Mouse (Mus musculus): Measurements from ENCODE around the gene Aff3.

Aff3 gene

DNA sequence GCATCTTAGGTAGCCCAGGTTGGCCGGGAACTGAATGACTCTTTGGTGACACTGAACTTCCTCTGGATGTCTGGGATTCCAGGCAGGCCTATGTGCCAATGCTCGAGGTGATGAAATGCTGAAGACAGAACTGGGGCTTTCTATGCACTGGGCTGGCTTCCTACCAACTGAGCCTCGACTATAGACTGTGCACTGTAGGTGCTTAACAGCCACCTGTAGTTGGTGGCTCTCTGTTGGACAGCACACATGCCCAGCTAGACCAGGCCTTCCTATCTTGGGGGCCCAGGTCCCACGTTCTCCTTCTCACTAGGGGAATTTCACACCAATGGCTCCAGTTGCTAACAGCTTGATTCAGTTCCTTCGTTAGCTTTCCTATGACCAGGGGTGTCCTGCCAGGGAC, 374.9 kb downstream of the Aff3 start:
- no peak for DNase-seq (ENCODE audit: low read depth, low spot score)

DNA sequence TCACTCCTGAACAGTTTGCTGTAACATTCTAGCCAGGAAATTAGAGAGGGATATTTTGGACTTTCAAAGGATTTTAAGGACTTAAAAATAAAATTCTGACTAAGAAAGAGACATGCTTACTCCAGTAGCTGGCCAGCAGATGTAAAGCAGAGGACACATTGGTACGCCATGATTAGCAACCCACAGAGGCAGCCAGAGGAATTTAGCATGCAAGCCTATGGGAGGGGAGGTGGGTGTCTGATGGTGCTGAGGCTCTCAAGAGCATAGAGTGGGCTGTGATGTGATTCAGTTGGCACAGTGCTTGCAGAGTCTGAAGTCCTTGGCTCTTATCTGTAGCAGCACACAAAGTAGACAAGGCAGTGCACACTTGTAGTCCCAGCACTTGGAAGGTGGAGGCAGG, 376.0 kb downstream of the Aff3 start:
- DNase-seq (ENCODE audit: low read depth, low spot score): no peak

DNA sequence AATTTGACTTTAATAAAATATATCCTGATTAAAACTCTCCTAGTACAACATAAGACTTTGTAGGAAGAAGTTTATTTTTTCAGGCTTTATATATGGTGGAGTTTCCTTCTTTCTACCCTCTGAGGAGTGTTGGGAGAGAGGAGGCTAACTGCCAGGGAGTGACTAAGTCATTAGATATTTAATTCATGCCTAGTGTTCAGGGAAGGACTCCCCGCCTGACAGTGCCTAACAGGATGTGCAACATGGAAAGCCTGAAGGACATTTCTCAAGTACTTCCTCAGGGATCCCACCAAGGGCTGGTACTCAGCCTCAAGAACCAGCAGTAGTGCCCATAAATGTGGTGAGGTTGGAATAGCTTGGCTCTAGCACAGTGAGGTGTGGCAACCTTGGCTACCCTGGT, 378.2 kb downstream of the Aff3 start:
- no peak for DNase-seq (ENCODE audit: low read depth, low spot score)

DNA sequence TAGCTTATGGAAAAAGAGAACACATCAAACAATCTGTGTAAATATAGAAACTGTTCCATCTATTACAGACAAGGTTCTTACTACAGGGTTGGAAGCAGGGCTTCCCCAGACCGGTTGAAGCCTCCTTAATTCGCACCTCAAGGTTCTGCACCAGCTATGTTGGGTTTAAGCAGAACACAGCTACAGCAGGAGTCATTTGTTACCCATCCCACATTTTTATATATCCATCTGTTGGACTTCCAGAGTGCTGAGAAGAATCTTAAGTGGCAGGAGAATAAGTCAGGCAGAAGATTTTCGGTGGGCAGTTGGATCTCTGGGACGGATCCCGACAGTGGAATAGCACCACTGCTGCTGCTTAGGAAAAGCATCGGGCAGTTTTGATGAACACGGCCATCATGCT, 384.2 kb downstream of the Aff3 start:
- no peak for DNase-seq (ENCODE audit: low read depth, low spot score)

DNA sequence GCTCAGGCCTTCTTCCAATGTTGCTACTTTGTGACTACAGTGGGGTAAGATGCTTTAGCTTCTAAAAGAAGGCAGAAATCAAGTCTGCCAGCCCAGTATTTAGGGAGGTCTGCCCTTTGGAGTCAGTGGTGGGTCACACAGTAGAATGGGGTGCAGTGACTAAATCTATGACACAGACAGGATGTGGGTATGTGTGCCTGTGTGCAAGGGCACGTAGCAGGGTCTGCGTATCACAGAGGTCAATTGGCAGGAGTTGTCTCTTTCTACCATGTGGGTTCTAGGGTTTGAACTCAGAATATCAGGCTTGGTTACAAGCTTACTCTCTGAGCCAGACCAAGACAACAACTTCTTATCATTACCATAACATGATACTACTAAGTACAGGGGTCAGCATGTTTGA, 393.4 kb downstream of the Aff3 start:
- DNase-seq (ENCODE audit: low read depth, low spot score): no peak

DNA sequence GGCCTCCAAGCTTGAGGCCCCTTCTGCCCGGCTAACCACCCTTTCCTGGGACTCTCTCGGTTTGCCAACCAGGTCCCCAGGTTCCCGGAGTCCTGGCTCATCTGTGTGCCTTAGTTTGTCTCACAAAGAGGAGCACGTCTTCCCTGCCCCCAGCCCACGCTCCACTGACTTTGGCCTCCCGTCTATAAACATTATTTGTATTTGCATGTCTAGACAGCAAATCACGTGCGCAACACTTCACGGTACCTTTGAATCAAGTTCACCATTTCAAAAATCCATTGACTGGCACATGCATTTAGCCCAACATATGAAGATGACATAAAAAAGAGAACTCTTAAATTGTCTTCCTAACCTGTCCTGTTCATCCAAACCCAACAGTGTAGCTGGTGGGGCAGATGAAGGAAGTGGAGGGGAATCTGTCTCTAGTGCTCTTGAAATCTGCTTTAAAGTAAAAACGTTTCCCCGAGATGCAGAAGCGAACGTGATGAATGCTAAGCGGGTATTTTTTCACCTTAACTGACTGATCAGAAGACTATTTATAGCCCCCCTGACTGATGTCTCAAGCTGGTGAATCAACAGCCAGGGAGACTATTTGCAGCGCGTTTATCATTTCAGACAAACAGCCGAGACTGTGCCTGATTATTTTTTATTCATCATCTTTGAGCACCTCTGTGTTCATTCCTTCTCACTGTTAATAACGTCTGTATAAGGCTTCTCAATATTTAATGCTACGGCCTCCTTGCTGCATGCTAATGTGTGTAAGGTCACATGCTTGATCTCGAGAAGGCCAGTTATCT, 396.3 kb downstream of the Aff3 start:
- DNase-seq (ENCODE audit: low read depth, low spot score): no peak

DNA sequence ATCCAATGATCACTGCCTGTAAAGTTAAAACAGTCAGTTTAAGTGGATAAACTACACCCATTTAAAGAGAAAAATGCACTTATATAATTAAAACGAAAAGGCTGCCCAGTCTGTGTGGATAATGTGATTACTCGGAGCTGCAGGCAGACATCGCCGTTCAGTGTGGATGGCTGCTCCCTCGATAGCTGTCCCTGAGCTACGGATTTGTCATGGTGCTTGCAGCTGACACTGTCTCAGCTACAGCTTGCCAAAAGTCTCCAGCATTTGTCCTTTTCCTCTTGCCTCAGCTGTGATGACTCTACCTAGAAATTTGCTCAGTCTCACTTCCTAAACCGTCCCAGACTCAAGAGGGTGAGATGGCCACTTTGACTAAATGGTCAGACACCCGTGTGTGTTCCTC, 401.5 kb downstream of the Aff3 start:
- DNase-seq (ENCODE audit: low read depth, low spot score): no peak

DNA sequence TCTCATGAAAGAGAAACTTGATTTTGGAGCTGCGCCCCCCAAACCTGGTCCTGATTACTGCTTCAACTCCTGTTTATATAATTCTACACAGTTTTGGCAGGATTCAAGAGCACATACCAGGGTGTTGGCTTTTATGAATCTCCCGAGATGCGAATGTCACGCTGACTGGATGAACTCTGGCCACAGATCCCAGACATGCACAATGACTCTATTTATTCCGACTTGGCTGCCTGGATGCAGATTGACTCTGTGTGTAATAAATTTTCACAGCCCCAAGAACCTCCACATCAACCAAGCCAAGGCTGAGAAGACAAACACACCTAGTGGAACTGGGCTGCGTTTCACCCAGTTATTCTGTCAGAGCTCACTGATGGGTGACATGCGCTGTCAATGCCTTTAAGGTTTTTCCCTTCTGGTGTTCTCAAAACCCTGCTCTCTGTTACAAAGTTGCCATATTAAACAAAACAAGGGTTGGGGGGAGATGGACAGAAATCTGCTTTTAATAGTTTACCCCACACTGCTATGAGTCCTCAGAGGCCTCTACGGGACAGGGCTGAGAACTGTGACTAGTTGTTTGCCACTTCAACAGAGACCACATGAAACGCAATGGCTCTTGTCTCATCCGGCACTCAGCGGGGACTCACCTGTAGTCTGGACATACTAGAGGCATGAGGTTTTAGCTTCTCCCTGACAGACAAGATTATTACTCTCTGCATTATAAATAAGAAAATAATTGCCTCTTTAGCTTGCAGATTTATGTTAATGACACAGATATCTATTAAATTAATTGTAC, 402.2 kb downstream of the Aff3 start:
- no peak for DNase-seq (ENCODE audit: low read depth, low spot score)

DNA sequence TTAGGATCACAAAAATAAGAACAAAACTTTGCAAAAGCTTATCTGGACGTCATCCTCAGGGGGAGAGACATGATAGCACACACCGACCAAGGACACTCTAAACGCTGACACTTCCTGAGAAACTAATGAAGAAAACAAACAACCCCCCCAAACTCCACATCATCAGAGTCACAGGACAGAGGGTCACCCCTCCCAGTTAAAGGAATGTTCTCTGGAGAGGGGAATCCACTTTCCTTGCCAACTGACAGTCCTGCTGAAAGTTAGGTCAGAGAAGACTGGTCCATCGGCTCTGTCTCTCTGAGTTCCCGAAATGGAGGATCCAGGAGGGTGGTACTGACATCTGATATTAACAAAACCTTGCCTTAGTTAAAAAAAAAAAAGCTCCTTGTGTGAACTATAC, 403.7 kb downstream of the Aff3 start:
- DNase-seq (ENCODE audit: low read depth, low spot score): no peak

DNA sequence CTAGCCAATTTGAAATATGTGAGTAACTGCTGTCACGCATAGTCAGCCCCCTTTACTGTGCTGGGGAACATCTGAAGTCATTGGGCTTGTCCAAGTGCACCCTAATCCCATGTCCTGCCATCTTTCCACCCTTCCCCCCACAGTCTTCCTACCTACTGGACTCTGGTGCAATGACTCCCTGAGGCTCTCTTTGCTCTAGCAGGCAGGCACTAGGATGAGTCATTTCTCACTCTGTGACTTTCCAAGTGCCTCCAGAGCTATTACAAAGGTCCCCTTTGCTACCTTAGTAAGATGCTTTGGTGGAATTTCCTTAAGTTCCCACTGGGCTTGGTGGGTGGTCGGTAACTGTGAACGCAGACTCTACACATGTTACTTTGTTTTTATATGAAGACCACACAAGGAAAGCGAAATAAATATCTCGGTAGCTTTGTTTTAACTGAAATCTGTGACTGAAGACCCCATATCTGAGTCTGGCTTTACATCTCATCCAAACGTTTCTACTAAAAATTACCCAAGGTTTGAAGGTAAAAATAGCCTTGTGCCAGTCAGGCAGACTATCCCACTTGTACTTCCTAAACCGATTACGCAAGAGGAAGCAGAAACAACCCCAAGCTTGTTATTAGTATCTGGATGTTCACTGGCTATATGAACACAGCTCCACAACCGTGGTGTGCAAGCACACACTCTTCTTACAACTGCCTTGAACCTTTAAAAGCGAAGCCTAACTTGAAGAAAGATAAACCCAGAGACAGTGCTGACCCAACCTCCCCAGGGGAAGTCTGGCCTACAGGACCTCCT, 405.0 kb downstream of the Aff3 start:
- no peak for DNase-seq (ENCODE audit: low read depth, low spot score)

DNA sequence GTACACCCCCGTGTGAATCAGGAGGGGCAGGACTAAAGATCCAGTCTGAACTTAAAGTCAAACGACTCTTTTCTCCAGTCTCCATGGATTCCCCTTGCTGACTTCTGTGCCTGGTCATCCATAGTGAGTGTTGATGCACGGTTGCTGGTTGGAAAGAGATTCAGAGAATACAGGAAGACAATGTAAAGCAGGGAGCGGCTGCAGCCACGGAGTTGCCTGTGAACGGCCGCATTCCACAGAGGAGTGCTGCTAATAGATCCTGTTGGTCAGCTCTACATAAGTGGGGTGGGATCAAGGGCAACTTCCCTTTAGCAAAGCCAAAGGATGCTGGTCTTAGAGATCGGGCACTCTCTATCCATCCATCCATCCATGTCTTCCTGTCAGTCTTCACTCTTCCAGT, 410.3 kb downstream of the Aff3 start:
- no peak for DNase-seq (ENCODE audit: low read depth, low spot score)

DNA sequence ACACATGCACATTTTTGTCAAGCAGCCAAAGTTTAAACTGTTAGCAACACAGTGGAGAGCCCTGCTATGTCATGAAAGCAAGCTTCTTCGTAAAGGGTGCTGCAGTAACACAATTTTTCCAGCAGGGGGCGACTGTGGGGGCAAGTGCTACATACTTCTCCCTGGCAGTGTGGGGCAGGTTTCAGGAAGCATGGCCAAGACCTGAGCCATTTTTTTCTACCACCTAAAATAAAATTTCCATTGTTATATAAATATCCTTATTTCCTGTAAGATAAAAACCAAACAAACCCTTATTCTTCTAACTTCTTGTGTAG, 412.0 kb downstream of the Aff3 start:
- no peak for DNase-seq (ENCODE audit: low read depth, low spot score)

DNA sequence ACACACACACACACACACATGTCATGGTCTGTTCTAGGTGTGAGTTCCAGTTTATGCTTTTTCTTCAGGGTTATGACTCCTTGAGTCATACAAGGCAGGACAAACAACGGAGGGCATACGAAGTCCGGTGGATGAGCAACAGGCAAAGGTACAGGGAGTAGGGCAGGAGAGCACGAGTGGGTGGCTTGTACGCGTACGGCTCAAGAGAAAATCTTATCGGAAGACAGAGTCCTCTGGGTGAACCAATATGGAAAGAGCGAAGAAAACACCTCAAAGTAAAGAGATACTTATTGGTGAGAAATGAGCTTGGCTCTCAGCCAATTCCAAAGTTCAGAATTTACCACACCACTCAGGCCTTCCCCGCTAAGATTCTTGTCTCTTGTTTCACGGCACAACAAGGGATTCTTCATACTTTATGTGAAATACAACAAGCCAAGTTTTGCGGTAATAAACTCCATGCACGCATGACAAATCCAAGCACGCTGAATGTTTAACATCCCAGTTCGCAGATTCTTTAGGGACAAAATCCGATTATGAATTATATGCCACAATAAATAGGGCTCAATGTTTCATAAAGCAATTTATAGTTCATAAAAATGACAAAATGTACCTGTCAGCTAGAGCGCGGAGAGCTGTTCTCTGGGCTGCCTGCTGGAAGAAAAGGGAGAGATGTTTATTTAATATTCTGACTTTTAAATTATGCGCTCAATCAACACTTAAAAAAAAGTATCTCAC, 412.6 kb downstream of the Aff3 start:
- DNase-seq (ENCODE audit: low read depth, low spot score): no peak

DNA sequence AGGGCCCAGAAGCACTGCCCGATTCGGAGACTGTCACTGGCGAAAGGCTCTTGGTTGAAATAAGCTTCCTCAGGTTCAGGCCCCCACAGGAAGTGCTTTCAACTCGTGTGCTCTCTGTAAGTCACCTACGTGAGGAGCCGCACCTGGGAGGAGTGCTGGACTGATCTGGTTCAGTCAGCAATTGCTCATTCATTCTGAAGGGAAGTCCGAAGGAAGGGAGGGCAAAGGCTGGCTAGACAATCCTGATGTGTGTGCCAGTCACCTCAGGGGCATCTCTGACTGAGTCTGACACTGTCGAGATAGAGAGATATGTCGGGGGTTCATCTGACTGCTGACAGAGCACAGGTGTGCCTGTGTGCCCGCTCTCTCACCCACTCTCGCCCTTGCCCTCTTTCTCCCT, 413.3 kb downstream of the Aff3 start:
- no peak for DNase-seq (ENCODE audit: low read depth, low spot score)

DNA sequence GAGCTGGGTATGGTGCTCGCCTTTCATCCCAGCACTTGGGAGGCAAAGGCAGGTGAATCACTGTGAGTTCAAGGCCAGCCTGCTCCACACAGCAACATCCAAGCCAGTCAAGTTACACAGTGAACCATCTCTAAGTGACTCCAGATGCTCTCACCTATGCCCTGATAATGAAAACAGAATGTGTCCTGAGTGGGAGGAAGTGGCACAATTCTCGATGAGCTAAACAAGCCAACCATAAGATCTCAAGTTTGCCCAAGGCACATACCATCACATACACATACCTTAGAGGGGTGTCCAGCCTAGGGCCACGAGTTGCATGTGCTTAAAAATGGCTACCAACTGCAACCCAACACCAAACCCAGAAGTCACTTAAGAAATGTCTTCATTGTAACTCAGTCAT, 414.5 kb downstream of the Aff3 start:
- DNase-seq (ENCODE audit: low read depth, low spot score): no peak

DNA sequence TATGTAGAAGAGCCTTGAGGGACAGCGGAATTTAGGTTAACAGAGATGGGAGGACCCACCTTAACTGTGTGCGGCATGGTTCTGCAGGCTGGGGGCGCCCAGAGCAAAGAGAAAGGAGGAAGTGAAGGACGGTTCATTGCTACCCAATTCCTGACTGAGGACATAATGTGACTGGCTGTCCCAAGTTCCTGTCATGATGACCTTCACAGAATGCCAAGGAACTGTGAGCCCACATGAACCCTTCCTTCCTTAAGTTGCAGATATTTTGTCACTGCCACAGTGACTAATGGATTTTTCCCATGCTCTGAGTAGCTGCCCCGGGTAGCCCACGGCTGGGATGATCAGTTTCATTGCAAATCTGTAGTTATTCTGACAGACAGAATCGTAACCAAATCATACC, 415.2 kb downstream of the Aff3 start:
- no peak for DNase-seq (ENCODE audit: low read depth, low spot score)

DNA sequence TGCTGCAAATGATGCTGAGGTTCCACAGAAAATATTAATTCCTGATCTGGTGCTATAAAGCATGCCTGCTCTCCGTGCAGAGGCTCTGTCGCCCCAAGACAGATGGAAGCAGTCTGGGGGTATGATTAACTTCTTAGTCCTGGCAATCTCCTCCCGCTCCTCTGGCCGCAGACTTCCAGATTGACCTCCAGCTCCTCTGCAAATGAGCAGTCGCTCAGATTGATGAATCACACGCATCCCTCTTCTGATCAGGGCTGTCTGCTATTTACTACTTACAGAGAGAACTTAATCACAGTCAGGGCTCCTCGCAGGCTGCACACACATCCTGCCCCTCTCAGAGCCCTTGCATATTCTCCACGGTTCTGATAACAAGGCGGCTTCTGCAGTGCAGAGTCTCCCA, 416.7 kb downstream of the Aff3 start:
- DNase-seq (ENCODE audit: low read depth, low spot score): no peak

DNA sequence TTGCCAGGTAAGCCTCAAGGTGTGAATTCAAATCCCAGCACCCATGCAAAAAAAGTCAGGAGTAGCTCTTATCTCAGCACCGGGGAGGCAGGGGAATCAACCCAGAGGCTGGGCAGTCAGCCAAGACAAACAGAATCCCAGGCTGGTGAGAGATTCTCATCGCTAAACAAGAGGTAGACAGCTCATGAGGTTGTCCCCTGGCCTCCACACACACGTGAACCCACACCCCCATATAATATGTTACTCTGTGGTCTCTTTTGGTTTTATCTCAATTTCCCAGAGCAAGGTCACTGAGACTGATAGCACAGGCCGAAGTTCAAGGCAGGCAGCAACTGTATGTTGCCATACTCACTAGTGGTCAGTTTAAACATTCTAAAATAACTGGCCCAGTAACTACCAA, 422.2 kb downstream of the Aff3 start:
- no peak for DNase-seq (ENCODE audit: low read depth, low spot score)

DNA sequence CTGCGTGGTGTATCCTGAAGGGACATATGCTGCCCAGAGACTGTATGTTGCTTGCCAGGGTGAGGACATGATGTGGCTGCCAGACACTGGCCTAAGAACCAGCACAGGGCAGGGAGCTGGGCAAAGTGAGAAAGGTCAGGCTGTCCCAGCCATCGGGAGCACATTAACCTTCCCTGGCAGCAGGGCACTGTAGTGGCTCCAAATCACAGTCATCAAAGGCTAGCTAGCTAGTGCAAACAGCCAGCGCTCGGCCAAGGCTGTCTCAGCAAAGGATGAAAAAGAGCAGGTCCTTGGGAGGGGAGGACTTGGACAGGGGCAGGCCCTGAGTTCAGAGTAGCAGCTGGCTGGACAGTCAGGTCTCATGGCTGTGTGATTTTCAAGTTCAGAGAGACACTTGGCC, 423.0 kb downstream of the Aff3 start:
- DNase-seq (ENCODE audit: low read depth, low spot score): no peak

DNA sequence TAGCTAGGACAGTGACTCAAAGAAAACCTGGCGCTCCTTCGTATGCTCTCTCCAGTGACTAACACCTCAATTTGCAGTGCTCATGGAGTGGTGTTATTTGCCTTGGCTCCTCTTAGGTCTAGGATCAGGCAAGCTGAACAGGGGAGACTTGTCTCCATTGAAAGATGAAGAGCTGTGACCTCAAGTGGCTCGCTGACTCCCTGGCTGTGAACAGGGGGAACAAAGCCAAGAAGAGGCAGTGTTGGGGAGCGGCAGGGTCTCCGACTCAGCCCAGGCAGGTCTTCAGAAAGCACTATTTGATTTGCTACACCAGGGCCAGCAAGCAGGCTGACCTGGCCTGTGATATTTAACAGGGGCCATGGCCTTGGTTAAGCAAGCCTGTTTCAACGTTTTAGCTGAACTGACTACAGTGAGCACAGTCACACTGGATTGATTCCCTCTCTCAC, 423.5 kb downstream of the Aff3 start:
- DNase-seq (ENCODE audit: low read depth, low spot score): no peak

DNA sequence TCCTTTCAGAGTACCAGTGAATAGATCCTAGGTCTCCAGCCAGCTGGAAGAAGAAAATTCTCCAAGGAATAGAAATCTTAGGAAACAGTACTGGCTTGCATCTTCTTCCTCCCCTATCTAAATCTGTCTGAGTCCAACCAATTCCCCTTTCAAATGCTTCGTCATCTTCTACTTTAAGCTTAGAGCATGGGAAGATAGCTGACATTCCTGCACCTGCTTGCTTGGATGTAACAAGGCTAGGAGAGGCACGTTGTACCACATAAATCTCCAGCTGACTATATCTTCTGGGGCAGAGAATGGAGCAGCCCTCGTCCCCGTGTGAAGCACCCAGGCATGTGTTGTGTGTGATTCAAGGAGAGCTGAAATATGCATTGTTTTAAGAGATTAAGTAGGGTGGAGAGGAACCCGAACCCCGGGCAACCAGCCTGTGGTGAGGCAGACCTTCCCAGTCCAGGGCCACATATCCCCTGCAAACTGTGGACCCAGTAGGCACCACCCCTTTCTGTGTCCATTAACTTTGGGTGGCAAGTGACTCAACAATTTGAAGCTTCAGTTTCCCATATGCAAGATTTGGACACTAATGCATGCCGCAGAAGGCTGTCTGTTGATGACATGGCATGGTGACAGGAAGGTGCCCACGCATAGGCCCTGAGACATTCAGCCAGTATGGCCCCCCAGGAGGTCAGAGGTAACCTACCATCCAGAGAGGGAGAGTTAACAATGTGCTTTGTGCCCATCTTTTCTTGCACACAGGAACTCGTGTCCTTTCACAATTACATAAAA, 424.1 kb downstream of the Aff3 start:
- no peak for DNase-seq (ENCODE audit: low read depth, low spot score)

Measured in brain, embryonic 18.5 days (tissue).